Mouse (Mus musculus) lung, postnatal 14 days (tissue): ENCODE measurements around the gene Dab2.

Experiments used
- DNase-seq: peaks from one replicate; pipeline ENCODE4 v3.0.0; 2021

The Dab2 gene

DNA sequence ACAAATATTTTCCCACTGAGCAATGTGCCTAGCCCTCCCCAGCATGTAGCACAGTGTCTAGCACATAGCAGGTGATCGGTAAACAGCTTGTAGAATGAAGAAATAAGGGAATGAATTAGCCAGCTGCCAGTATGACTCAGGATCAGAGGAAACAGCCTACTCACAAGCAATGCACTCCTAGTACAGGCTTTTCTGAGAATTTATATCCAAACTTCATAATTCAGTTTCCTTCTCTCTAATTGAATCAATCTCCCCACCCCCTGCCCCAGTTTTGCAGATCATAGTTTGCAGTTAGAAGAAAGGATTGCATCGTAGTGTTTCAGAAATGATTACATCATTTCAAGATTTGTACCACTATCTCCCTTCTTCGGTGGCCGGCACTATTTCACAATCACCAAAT is 26.4 kb downstream of the Dab2 start:
- no peak for DNase-seq

DNA sequence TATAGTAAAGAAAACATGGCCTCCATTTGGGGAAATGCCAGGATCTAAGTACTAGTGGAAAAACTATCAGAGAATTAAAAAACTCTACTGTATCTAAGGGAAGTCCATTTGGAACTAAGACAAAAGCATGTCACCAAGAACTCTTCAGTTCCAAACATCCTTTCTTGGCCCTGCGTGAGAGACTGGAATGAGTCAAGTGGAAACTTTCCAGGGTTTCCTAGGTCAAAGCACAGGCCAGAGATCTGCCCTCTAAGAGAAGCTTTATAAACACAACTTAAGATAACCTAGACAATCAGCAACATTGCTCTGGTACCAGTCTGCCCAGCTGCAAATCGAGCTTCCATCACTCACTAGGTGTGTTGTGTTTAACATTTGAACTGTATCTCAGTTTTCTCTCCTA is 31.8 kb downstream of the Dab2 start:
- no peak for DNase-seq

DNA sequence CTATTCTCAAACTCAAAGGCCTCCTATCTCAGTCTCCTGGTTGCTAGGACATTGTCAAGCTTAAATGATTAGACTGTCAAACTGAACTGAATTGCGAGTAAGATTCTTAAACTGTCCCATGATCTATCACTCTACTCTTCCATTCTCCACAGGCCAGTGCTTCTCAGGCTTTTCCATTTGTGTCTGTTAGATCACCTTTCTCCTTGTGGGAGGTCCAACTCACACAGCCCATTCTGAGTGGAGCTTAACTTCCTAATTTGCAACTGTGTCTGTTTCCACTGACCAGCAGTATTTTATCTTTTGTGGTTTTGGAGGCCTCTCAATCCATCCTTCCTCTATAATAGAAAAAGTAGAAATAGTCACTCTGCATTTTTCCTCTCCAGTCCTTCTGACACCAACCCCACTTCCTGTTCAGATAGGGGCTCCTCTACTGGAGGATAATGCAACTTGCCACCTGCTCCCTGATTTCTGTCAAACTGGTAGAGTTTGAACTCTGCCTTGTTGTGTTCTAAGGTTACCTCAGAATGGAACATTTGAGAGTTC is 35.1 kb downstream of the Dab2 start:
- DNase-seq = no peak

DNA sequence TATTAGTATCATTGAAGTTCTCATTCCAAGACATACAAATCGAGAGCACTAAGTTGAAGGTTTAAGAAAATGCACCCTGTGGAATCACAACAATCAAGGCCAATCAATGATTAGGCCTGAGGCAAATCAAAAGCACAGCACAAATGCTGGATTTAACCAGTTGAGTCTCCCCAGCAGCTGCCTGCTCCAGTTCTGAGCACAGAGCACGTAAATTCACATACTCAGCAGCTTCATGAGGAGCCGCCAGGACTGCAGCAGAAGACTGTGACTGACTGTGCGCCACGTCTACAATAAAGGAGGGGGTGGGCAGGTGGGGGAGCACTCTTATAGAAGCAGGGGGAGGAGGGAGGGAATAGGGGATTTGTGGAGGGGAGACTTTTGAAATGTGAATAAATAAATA is 40.2 kb downstream of the Dab2 start:
- no peak for DNase-seq

DNA sequence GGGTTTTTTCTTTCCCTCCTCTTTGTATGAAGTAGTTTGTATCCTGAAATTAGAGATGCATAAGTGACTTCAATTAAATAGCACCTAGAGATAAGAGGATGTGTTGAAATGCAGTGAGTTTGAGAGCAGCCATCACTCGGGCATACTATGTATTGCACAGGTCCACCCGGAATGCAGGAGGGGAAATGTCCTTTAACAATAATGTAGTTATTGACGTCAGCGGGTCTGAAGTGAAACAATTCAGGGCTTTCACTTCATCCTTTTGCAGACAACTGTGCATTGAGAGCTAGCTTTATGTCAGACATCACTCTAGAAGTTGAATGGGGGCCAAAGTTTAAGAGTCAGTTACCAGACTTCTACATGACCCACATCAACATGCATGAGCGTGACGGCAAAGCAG is 40.8 kb downstream of the Dab2 start:
- DNase-seq = no peak

DNA sequence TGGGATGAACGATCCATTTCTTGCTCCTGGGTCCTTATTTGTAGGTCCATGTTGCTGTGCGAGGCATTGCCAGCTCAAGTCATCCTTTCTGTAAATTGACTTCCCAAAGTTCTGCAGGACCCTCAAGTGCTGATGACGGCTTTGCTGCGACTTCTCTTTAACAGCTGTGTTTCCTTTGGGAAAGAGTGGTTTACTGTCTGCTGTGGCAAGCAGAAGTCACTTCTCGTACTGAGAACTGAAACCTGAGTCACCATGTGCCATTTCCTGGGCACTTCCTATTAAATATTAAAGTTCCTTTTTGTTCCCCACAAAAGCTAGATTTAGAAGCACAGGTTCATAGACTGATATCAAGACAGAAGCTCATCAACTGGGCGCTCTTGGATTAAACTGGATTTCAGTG is 41.8 kb downstream of the Dab2 start:
- DNase-seq = no peak

DNA sequence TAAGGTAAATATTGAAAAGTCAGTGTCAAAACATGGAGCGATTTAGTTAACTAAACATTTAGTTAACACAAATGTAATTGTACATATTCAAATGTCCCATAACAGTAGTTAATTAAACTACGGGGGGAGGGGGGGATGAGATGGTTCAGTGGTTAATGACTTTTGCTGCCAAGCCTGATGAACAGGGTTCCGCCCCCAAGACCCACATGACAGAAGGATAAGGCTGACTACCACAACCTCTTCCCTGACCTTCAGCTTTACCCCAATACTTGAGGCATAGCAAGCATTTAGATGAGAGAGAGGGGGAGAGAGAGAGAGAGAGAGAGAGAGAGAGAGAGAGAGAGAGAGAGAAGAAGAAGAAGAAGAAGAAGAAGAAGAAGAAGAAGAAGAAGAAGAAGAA is 54.3 kb downstream of the Dab2 start:
- DNase-seq = no peak

DNA sequence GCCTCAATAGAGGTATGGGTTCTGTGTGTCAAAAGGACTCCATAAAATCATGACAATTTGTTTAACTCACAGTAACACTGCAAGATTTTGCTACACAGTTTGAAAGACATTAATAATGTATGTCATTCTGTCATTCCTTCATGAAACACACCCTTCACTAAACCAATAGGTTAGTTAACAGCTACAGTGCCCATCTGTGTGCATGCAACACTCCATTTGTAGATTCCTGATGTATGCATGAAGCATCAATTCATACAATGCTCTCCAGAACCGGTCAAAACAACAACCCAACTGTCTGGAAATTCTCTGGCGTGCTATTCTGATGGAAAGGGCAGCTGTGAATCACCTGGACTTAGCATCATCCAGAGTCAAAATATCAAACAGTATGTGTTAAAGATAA is 60.3 kb downstream of the Dab2 start:
- DNase-seq = no peak

DNA sequence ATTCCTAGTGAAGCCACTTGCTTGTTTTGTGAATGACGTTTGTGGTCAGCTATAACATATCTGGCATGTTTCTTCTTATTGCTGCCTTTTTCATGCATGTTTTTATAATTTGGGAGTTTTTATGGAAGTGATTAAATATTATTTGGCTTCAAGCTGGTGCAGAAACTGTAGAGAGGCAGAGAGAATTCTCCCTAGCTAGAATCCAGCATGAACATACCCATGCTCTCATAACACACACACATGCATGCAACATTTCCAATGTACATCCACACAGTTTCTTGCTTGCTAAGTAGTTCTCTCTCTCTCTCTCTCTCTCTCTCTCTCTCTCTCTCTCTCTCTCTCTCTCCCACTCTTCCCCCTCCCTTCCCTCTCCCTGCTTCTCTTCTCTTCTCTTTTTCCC is 70.4 kb downstream of the Dab2 start:
- no peak for DNase-seq

DNA sequence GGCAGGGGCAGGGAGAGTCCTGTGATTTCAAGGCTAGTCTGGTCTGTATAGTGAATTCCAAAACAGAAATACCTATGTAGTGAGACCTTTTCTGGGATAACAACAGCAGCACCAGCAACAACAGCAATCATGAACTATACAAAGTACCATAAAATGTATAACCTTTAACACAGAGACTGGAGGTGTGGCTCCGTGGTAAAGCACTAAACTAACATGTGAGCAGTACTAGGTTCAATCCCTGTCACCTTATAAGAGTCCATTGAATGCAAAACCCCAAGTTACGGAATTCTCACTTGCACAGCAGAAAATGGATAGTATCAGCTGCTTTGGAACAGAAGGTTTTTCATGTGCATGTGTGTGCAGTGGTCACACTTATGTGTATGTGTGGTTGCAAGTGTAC is 71.9 kb downstream of the Dab2 start:
- no peak for DNase-seq

DNA sequence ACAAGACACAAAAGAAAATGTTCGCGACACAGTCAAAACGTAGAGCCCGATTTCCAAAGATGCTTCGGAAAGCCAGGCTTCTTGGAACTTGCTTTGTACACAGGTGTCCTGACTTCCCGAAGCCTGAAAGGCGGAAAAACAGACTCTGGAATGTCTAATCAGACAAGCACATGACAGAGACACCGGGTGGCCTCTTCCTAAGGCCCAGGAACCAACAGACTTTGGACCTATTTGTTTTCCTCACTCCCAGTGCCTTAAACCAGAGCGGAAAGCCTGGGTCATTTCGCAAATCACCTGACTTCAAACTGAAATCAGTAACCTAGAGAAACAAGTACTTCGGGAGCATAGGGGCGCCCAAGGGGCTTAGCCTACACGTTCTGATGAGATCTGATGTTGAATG is 75.4 kb downstream of the Dab2 start:
- no peak for DNase-seq

DNA sequence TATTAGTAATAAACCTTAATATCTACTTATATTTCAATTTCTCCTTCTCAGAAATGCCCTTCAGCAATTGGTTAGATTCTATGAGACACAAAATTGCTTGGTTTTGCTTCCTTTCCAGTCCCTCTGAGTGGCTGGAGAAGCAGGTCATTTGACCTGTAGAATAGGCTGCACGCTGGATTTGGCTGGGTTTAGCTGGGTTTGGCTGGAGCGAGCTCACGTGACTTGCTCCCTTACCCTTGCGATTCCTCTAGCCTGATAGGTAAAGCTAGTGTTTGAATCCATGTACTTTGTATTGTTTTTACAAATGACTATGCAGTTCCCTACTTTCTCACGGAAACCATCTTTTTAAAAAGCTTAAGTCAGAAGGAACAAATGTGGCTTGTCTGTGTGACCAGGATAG is 76.4 kb downstream of the Dab2 start:
- no peak for DNase-seq

DNA sequence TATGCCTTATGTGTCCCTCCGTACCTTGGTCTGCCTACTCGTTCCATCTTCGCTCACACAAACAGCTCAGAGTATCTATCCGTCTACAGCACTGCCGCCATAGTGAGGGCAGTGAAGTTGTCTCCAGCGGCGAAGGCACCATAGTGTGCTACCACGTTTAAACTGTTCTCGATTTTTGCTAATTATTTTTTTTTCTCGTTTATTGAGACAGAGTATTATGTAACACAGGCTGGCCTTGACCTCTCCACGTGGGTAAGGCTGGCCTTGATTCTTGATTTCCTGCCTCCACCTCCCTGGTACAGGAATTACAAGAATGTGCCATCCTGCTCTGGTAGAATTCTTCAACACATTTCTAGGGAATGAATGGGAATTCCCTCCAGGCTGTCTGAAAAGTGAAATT is 77.2 kb downstream of the Dab2 start:
- no peak for DNase-seq

DNA sequence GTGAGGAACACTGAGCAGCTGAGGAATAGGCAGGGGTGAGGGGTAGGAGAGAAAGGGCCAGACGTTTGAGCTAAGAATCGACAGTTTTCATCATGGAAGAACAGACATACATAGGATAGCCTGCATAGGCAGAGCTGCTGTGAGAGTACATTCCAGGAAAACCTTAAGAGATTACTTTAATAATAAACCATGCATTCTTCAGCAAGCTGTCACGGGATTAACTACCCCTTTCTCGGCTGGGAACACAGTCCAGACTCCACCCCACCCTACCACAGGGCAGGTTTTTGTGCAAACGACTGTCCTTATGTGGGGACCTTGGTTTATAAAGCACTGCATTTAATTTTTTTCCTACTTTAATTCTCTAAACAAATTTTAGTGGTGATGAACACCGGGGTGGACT is 84.4 kb downstream of the Dab2 start:
- DNase-seq = no peak

DNA sequence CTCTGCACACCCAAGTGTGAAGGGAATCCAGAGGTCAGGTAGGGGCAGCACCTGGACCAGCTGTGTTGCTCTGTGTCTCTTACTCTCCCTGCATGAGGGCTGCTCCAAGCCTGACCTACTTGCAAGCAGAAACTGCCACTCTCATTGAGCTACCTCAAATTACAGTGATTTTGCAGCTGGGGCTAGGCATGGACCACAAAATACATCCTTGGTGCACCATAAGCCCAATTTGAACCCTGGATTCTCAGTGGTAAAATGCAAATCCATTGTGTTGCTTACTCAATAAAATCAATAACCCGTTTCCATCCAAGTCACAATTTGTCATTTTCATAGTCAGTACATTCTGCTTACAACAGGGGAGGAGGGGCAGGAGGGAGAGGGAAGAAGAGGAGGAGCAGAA is 85.7 kb downstream of the Dab2 start:
- no peak for DNase-seq

DNA sequence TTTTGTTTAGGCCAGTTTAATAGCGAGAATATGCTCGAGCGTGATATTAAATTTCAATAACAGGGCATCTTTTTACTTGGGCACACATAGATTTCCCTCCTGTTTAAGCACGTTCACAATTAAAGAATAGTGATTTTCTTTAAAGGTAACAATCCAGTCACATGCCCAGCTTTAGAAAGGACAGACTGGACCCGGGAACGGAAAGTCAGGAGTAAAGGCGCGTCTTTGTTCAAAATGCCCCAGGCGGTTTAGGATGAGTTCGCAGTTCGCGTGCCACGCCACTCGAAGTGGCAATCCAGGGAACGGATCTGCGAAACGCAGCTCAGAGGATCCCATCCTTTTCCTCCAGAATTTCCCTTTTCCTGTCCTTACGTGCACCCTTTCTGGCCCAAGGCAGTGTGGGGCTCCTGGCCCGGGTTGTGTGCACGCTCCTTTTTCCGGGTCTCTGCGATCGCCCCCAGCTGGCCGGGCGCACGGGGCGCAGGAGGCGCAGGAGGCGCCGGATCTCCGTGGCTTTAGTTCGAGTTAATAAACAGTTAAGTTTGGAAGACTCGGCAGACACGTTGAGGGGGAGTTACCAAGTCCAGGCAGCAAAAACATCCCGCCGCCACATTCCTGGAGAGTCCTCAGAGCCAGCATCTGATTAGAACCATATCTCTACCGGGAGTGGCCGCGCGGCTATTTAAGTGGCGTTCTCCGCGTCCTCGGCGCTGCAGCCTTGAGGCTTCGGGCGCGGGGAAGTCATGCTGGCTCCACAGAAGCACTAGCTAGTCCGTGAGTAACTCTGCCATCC is 86.8 kb downstream of the Dab2 start:
- peak; percentile 80 for DNase-seq

DNA sequence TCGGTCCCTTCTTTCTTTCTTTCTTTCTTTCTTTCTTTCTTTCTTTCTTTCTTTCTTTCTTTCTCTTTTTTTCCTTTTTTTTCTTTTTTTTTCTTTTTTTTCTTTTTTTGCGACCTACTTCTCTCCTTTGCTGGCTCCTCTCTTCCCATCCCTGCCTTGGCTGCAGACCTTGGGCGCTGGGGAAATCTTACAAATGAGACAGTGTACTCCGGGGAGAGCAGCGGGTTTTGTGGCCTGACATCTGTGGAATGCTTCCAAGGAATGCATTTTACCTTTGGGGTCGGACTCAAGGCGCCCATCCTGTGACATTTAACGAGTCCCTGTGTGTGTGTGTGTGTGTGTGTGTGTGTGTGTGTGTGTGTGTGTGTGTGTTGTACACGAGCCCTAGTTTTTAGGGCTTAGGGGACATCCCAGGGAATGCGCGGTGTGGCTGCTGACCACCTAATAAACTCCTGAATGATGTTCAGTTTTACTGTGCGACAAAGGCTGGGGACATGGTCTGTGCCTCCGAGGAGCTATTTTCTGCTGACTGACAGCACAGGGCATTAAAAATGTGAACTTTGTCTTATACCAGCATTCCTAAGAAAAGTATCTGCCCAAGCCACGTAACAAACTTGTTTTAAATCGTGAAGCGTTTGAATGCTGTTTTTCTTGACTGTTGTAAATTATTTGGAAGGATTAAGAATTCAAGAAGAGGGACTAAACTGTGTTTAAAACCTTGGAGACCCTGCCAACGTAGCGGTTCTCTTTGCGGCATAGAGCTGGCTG is 87.6 kb downstream of the Dab2 start:
- peak; percentile 18 for DNase-seq

DNA sequence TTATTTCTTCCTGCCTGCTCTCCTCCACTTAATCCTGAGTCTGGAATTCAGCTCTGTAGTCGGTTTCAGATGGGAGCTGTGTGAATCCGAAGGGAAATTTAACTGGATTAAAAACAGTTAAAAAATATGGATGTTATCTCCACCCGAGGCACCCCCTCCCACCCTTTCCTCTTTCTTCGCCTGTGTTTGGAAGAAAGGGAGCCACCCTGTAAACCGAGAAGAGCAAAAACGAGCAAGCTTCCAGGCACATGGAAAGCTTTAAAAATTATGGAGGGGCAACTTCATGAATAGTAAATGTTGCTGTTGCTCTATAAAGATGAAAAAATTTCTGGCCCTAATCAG is 88.1 kb downstream of the Dab2 start:
- no peak for DNase-seq

DNA sequence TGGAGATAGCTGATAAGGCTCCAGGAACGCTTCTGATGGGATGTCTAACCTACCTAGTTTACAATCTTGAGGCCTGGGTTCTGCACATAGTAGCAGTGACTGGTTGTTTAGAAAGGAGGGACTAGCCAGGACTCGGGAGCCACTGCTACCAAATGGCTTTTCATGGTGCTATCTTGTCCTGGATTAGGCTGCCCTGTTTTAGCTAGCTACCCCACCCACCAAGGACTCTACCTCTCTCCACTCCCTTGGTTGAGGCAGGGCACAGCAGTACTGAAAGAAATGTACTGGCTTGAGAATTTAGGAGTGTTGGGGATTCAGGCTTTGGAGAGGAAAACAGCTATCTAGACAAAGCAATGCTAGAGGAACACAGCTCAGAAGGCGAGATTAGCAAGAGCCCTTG is 88.6 kb downstream of the Dab2 start:
- no peak for DNase-seq

DNA sequence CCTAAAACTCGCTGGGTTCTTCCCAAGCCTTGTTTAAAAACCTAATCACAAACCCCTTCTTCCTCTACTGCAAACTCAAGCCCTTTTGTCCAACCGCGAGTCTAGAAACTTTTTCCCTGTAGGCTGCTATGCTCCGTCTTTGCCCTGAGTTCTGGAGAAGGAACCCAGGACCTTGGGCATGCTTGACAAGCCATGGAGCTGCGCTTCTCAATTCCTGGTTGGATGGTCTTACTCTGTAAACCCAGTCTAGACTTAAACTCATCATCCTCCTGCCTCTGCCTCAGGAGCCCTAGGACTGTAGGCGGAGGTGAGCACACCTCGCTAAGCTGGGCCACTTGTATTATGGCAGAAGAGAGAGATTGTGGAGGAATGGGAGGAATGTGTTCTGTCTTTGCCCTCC is 89.0 kb downstream of the Dab2 start:
- no peak for DNase-seq

DNA sequence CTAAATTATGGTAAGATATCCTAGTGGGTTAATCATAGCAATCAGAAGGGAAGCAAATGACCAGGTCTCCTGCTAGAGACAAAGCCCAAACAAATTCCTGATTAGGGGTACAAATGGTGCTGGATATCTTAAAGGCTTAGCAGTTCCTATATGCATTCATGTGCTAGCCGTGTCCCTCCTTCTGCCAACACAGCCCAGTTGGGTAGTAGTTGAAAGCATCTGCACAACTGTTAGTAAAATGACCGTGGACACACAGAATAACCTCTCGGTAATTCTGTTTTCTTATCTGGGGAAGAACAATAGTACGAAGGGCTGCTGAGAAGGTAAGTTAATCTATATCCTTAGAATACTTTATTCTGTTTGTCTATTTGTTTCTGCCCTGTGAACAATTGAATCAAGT is 90.5 kb downstream of the Dab2 start:
- no peak for DNase-seq

DNA sequence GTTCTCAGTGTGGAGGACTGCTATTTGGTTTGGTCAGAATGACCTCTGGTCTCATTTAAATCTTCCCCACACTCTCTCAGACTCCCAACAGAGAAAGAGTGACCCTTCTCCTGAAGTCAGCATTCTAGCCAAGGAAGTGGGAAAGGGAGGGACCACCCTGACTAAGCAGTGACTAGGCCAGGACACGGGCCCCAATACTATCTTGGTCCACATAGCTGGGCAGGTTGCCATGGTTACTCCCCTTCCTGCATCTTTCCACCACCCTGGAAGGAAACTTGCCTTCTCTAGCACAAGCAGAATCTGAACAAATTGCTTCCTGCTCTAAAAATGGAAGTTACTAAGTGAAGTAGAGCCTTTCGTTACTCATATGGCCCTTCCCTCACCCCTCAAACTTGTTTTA is 91.1 kb downstream of the Dab2 start:
- peak; percentile 53 for DNase-seq

DNA sequence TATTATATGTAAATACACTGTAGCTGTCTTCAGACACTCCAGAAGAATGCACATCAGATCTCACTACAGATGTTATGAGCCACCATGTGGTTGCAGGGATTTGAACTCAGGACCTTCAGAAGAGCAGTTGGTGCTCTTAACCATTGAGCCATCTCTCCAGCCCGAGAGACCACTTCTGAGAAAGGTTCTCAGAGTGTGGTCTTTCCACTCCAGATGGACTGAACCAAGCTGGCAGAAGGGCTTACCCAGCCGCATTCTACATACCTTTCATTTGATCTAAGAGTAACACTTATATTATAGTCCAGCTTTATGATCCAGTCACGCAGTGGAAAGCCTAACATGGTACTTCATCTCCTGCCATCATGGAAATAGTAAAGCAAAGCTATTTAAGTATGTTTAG is 92.3 kb downstream of the Dab2 start:
- DNase-seq = no peak

DNA sequence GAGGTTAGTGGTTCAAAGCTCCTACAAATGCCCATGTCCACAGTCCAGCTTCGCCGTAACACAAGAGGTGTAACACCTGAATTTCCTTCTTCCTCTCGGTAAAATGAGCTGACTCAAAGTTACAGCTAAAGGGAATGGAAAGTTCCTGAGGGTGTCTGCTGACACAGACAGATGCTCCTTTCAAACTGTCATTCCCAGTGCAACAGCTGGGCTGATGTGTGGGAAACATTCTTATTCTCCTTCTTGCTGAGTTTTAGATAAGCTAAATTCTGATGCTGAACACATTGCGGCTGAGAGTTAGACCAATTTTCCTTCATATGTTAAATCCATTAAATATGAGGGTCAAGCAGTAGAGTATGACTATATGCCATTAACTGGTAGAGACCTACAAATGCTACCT is 94.0 kb downstream of the Dab2 start:
- DNase-seq = no peak

DNA sequence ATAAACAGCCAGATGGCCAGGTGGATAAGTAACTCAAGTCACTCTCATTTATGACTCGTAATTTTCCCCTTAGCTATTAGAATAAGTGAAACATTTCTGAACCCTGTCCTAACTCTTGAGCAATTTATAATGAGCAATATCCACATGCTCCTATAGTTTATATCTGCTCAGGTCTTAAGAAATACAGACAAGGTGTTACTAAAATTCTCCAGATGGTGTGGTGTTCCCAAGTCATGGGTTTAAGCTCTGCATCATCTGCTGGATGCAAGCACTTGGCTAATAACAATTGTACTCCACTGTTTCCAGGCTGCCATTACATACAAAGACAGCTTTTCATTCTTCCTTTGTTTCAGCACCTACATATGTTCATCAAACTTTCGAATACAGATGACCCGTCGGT is 98.6 kb downstream of the Dab2 start:
- no peak for DNase-seq
